Mouse (Mus musculus): Measurements from ENCODE around the gene Tmem242. TPM values are rescaled to one million over a fixed set of nuclear protein-coding genes. Genes with fewer than 3 reads are reported as not detected.
A peak's percentile ranks its signal among the peaks of the same experiment; 100 is the strongest.
"Not testable (repeated sequence)": the region's sequence is repeated elsewhere in the genome, so short reads cannot be mapped to it uniquely, and the experiment has no call there.

Gene Tmem242
- polyA plus RNA-seq, 1 experiment from 2014 or later, result 130 TPM

DNA sequence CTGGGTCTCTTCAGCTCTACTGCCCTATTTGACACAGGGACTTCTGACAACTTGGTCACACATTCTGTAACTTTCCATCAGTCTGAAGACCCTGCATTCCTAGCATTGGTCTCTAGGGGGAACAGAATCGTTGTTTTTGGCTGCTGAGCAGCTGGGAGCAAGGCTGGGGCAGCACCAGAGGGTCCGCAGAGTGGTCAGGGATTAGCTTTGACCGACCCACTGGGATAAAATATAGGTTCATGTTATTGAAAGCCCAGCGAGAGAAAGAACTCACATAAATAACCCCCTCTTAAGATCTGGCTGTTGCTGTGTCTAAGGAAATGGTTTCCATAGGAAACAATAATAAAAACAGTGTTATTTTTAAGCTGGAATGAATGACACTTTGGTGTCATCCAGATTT is 27.1 kb upstream of the Tmem242 start:
- H3K4me2 ChIP-seq (ENCODE audit: low read length), result no peak overlapping the region
- WGBS, result 25% methylated on average over 4 of the region's 4 CpGs
- H3K4me1 ChIP-seq (replicated peaks; ENCODE audit: insufficient read depth, low read length), result no peaks in the 10 kb centered on the region
- ATAC-seq (replicated peaks; ENCODE audit: low FRiP score, low read depth) (peak; percentile 49; the same call in 1 of the 2 replicates), DNase-seq (ENCODE audit: low spot score) (peak; percentile 86)
- H3K9me3 ChIP-seq (replicated peaks; ENCODE audit: low read length), result no peaks in the 10 kb centered on the region
- no peaks in the 10 kb centered on the region for H3K36me3 ChIP-seq (ENCODE audit: insufficient read depth, low read length)
- no peaks in the 10 kb centered on the region for H3K27me3 ChIP-seq (ENCODE audit: insufficient read depth, low read length)
- no peak overlapping the region for H3K9ac ChIP-seq (ENCODE audit: low read depth, low read length)
- H3K4me3 ChIP-seq (replicated peaks; ENCODE audit: low read depth, low read length), result no peak overlapping the region
- 0 out of 2 replicates have a peak overlapping the region, but pooled peaks have one; percentile 2 for H3K27ac ChIP-seq
- peak; percentile 47 for TF ChIP-seq CTCF (IDR thresholded peaks at IDR 0.05; ENCODE audit: low read depth)

DNA sequence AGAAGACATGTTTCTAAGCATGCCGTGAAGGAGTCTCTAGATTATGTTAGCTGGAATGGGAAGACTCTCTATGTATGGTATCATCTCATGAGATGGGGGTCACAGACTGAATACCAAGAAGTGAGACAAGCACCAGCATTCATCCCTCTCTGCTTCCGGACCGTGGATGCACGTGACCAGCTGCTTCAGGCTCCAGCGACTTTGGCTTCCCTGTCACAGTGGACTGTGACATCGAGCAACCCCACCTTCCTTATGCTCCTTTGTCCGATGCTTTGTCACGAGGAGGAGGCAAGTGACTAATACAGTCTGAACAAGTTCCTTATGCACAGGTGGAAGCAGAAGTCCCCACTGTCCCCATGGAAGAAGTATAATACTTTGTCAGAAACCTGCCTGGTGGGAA is 26.7 kb upstream of the Tmem242 start:
- no peak overlapping the region for H3K4me3 ChIP-seq (replicated peaks; ENCODE audit: low read depth, low read length)
- ATAC-seq (replicated peaks; ENCODE audit: low FRiP score, low read depth), result peak; percentile 46
- H3K9me3 ChIP-seq (replicated peaks; ENCODE audit: low read length), result no peaks in the 10 kb centered on the region
- no peaks in the 10 kb centered on the region for H3K36me3 ChIP-seq (ENCODE audit: insufficient read depth, low read length)
- H3K27ac ChIP-seq, result 0 out of 2 replicates have a peak overlapping the region, but pooled peaks have one; percentile 2
- no peak overlapping the region for H3K4me2 ChIP-seq (ENCODE audit: low read length)
- DNase-seq (ENCODE audit: low spot score), result peak; percentile 36
- no peaks in the 10 kb centered on the region for H3K27me3 ChIP-seq (ENCODE audit: insufficient read depth, low read length)
- H3K4me1 ChIP-seq (replicated peaks; ENCODE audit: insufficient read depth, low read length), result no peaks in the 10 kb centered on the region
- 38% methylated on average over 8 of the region's 8 CpGs for WGBS
- no peak overlapping the region for H3K9ac ChIP-seq (ENCODE audit: low read depth, low read length)
- TF ChIP-seq CTCF (IDR thresholded peaks at IDR 0.05; ENCODE audit: low read depth), result no peak

- no peak overlapping the region for H3K9ac ChIP-seq (ENCODE audit: low read depth, low read length)
- TF ChIP-seq CTCF (IDR thresholded peaks at IDR 0.05; ENCODE audit: low read depth), result no peak
- DNase-seq (ENCODE audit: low spot score), result no peak
- no peak overlapping the region for H3K27ac ChIP-seq
- no peaks in the 10 kb centered on the region for H3K9me3 ChIP-seq (replicated peaks; ENCODE audit: low read length)
- WGBS, result 56% methylated on average over 2 of the region's 2 CpGs
- H3K27me3 ChIP-seq (ENCODE audit: insufficient read depth, low read length), result no peaks in the 10 kb centered on the region
- H3K4me1 ChIP-seq (replicated peaks; ENCODE audit: insufficient read depth, low read length), result no peaks in the 10 kb centered on the region
- H3K4me2 ChIP-seq (ENCODE audit: low read length), result no peak overlapping the region
- no peak for ATAC-seq (replicated peaks; ENCODE audit: low FRiP score, low read depth)
- H3K36me3 ChIP-seq (ENCODE audit: insufficient read depth, low read length), result no peaks in the 10 kb centered on the region
- no peak overlapping the region for H3K4me3 ChIP-seq (replicated peaks; ENCODE audit: low read depth, low read length)
Measured at GRCm38 (mm10) chr17:5463912-5464311, 23.9 kb upstream of the Tmem242 start.

DNA sequence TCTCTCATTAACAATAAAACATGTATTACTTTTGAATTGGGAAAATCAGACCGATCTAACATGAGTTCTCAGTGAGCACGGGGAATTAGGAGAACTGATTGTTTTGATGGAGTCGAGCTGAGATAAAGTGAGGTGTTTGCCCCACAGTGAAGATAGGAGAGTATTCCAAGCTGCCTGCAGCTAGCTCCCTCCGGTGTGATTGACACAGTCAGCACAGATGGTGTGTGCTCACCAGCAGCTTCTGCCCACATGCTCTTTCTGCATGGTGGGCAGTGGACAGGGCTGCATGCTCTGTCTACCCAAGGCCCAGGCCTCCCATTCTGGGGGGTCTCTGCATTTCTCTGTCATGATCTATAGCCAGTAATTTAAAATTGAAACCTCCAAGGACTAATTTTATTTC is 13.6 kb upstream of the Tmem242 start:
- no peak for TF ChIP-seq CTCF (IDR thresholded peaks at IDR 0.05; ENCODE audit: low read depth)
- no peak overlapping the region for H3K27ac ChIP-seq
- no peak overlapping the region for H3K9ac ChIP-seq (ENCODE audit: low read depth, low read length)
- no peaks in the 10 kb centered on the region for H3K27me3 ChIP-seq (ENCODE audit: insufficient read depth, low read length)
- DNase-seq (ENCODE audit: low spot score) (no peak), ATAC-seq (replicated peaks; ENCODE audit: low FRiP score, low read depth) (no peak)
- no peak overlapping the region for H3K4me3 ChIP-seq (replicated peaks; ENCODE audit: low read depth, low read length)
- no peaks in the 10 kb centered on the region for H3K4me1 ChIP-seq (replicated peaks; ENCODE audit: insufficient read depth, low read length)
- 88% methylated on average over 4 of the region's 4 CpGs for WGBS
- H3K4me2 ChIP-seq (ENCODE audit: low read length), result no peak overlapping the region
- H3K36me3 ChIP-seq (ENCODE audit: insufficient read depth, low read length), result no peaks in the 10 kb centered on the region
- no peaks in the 10 kb centered on the region for H3K9me3 ChIP-seq (replicated peaks; ENCODE audit: low read length)

- H3K4me2 ChIP-seq (ENCODE audit: low read length), result no peak overlapping the region
- no peaks in the 10 kb centered on the region for H3K27me3 ChIP-seq (ENCODE audit: insufficient read depth, low read length)
- no peaks in the 10 kb centered on the region for H3K36me3 ChIP-seq (ENCODE audit: insufficient read depth, low read length)
- H3K27ac ChIP-seq, result no peak overlapping the region
- ATAC-seq (replicated peaks; ENCODE audit: low FRiP score, low read depth), result no peak
- no peaks in the 10 kb centered on the region for H3K4me1 ChIP-seq (replicated peaks; ENCODE audit: insufficient read depth, low read length)
- no peak for TF ChIP-seq CTCF (IDR thresholded peaks at IDR 0.05; ENCODE audit: low read depth)
- no peak overlapping the region for H3K9ac ChIP-seq (ENCODE audit: low read depth, low read length)
- 38% methylated on average over 5 of the region's 5 CpGs for WGBS
- no peak overlapping the region for H3K4me3 ChIP-seq (replicated peaks; ENCODE audit: low read depth, low read length)
- DNase-seq (ENCODE audit: low spot score), result peak; percentile 55
- H3K9me3 ChIP-seq (replicated peaks; ENCODE audit: low read length), result no peaks in the 10 kb centered on the region
Measured at GRCm38 (mm10) chr17:5443751-5444150, 3.7 kb upstream of the Tmem242 start.

DNA sequence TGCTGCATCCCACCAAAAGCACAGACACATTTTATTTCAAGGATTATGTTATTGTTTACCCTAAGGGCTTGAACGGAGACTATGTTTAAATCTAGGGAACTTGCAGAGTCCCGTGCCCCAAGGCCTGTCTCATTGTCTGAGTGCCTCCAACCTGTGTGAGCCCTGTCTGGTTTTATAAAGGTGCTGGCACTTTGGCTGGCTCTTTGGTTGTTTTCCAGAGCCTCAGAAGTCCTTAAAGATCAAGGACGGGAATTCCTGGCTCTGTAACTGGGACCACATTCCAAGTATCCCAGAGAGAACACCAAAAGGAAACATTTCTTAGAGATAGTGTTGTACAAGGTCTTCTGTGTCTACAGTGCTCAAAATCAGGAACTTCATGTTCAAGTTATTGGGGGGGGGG is 3.2 kb upstream of the Tmem242 start:
- Histone ChIP-seq H3K27me3 (ENCODE audit: insufficient read depth, low read length) (no peaks in the 10 kb centered on the region), H3K36me3 (ENCODE audit: insufficient read depth, low read length) (no peaks in the 10 kb centered on the region), H3K4me2 (ENCODE audit: low read length) (no peak overlapping the region), H3K4me3 (replicated peaks; ENCODE audit: low read depth, low read length) (no peak overlapping the region), H3K4me1 (replicated peaks; ENCODE audit: insufficient read depth, low read length) (no peaks in the 10 kb centered on the region), H3K27ac (no peak overlapping the region), H3K9ac (ENCODE audit: low read depth, low read length) (no peak overlapping the region), H3K9me3 (replicated peaks; ENCODE audit: low read length) (no peaks in the 10 kb centered on the region)
- DNase-seq (ENCODE audit: low spot score) (no peak), ATAC-seq (replicated peaks; ENCODE audit: low FRiP score, low read depth) (no peak)
- 46% methylated on average over 3 of the region's 3 CpGs for WGBS
- no peak for TF ChIP-seq CTCF (IDR thresholded peaks at IDR 0.05; ENCODE audit: low read depth)

DNA sequence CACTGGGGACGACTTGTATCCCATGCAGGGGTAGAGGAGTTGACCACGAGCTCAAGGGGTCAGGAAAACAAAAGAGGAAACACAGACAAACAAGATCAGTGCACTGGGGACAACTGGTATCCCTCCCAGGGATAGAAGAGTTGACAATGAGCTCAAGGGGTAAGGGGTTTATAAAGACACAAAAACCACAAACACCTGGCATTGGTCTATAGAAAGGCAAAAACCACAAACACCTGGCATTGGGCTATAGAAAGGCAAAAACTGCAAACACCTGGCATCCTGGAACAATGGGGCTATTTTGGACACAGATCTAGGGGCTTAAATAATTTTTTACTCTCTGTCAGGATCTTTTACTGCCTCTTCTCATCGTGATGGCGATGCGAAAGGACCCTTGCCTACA is 2.3 kb upstream of the Tmem242 start:
- not testable (repeated sequence) for H3K4me3 ChIP-seq (replicated peaks; ENCODE audit: low read depth, low read length); H3K4me1 ChIP-seq (replicated peaks; ENCODE audit: insufficient read depth, low read length); H3K9ac ChIP-seq (ENCODE audit: low read depth, low read length); H3K9me3 ChIP-seq (replicated peaks; ENCODE audit: low read length); H3K27me3 ChIP-seq (ENCODE audit: insufficient read depth, low read length); H3K4me2 ChIP-seq (ENCODE audit: low read length); ATAC-seq (replicated peaks; ENCODE audit: low FRiP score, low read depth); H3K36me3 ChIP-seq (ENCODE audit: insufficient read depth, low read length); H3K27ac ChIP-seq; DNase-seq (ENCODE audit: low spot score)
- WGBS, result 79% methylated on average over 5 of the region's 5 CpGs
